Mouse (Mus musculus) kidney, adult 2 months (tissue): Measurements from ENCODE around the gene Cpm.

Experiments
- CTCF ChIP-seq: fragments of 200-500 bp; conservative IDR thresholded peaks from 2 replicates; pipeline ENCODE4 v1.5.1; 2011; ENCODE audit warnings: low read depth, mild to moderate bottlenecking, control low read depth, low read length, moderate library complexity, mixed read lengths; ENCODE audit not compliant: insufficient read depth, insufficient read length
- POLR2A ChIP-seq: fragments of 200-500 bp; IDR thresholded peaks from one replicate; pipeline ENCODE4 v1.6.1; 2011; ENCODE audit warnings: low read depth, low read length, control low read depth

GRCm38 (mm10) chr10:117732184-117732583 lies 102.9 kb downstream of the Cpm start:
- TF ChIP-seq POLR2A (no peak), CTCF (no peak)
